Mouse (Mus musculus) MEL (cell line): ENCODE measurements around the gene 1110059E24Rik. TPM values are rescaled to one million over a fixed set of nuclear protein-coding genes. Genes with fewer than 3 reads are reported as not detected.

Experiments
- DNase-seq: peaks from one replicate; pipeline ENCODE4 v3.0.0; 2011; ENCODE audit warnings: low read depth, low spot score
- H3K27ac ChIP-seq: 2 replicates; pipeline ENCODE4 v1.5.1; 2012; ENCODE audit warnings: low read depth, mild to moderate bottlenecking, control low read depth, low read length, moderate library complexity; ENCODE audit not compliant: control insufficient read depth
- H3K27me3 ChIP-seq, 2 experiments: fragments of 150-350 bp in 1 of 2; sonication (generic) in 1 of 2; 2 replicates each; pipeline ENCODE4 v1.6.1; 2012; ENCODE audit warnings: low read length in 2 of 2, mild to moderate bottlenecking in 2 of 2, improper control_type of control experiment in 1 of 2, moderate library complexity in 1 of 2; ENCODE audit not compliant: insufficient read depth in 2 of 2, control insufficient read depth in 1 of 2
- H3K36me3 ChIP-seq, 2 experiments: 2 replicates each; pipeline ENCODE4 v1.6.1; 2012 to 2014; ENCODE audit warnings: low read length in 2 of 2, improper control_type of control experiment in 1 of 2, inconsistent platforms in 1 of 2, mild to moderate bottlenecking in 1 of 2; ENCODE audit not compliant: insufficient read depth in 2 of 2, control insufficient read depth in 1 of 2
- H3K4me1 ChIP-seq, 2 experiments: fragments of 150-350 bp in 1 of 2; sonication (generic) in 1 of 2; 2 replicates each; pipeline ENCODE4 v1.6.1; 2012; ENCODE audit warnings: low read length in 2 of 2, improper control_type of control experiment in 1 of 2, mild to moderate bottlenecking in 1 of 2; ENCODE audit not compliant: insufficient read depth in 2 of 2, control insufficient read depth in 1 of 2
- H3K4me3 ChIP-seq, 2 experiments: fragments of 150-350 bp in 1 of 2; sonication (generic) in 1 of 2; 2 replicates each; pipeline ENCODE4 v1.5.1; 2012; ENCODE audit warnings: low read depth in 2 of 2, low read length in 2 of 2, mild to moderate bottlenecking in 2 of 2, moderate library complexity in 2 of 2, control low read depth in 1 of 2, improper control_type of control experiment in 1 of 2; ENCODE audit not compliant: control insufficient read depth in 1 of 2, insufficient read depth in 1 of 2
- H3K79me2 ChIP-seq: 2 replicates; pipeline ENCODE4 v1.6.1; 2012; ENCODE audit warnings: mild to moderate bottlenecking, low read length, moderate library complexity; ENCODE audit not compliant: control insufficient read depth, poor library complexity, insufficient read depth
- H3K9ac ChIP-seq: 2 replicates; pipeline ENCODE4 v1.6.1; 2012; ENCODE audit warnings: low read depth, mild to moderate bottlenecking, control low read depth, low read length, moderate library complexity; ENCODE audit not compliant: control insufficient read depth, poor library complexity, severe bottlenecking
- H3K9me3 ChIP-seq: fragments of 150-350 bp; sonication (generic); replicated peaks from 2 replicates; pipeline ENCODE4 v1.6.1; 2012; ENCODE audit warnings: mild to moderate bottlenecking, low read length, improper control_type of control experiment, moderate library complexity; ENCODE audit not compliant: insufficient read depth
- BHLHE40 ChIP-seq: IDR thresholded peaks from 2 replicates; pipeline ENCODE4 v1.6.1; 2012; ENCODE audit warnings: low read depth, mild to moderate bottlenecking, inconsistent platforms, low read length, improper control_type of control experiment, borderline replicate concordance
- CHD1 ChIP-seq: IDR thresholded peaks from 2 replicates; pipeline ENCODE4 v1.6.1; 2012; ENCODE audit warnings: low read depth, mild to moderate bottlenecking, inconsistent platforms, low read length, improper control_type of control experiment
- CHD2 ChIP-seq: IDR thresholded peaks from 2 replicates; pipeline ENCODE4 v1.6.1; 2011; ENCODE audit warnings: low read length, improper control_type of control experiment
- CTCF ChIP-seq, 3 experiments: IDR thresholded peaks in 2 of 3; conservative IDR thresholded peaks in 1 of 3; 2 replicates each; pipeline ENCODE4 v1.5.1; 2011 to 2012; ENCODE audit warnings: low read length in 3 of 3, low read depth in 2 of 3, mild to moderate bottlenecking in 2 of 3, improper control_type of control experiment in 1 of 3, inconsistent platforms in 1 of 3, mixed read lengths in 1 of 3, moderate library complexity in 1 of 3; ENCODE audit not compliant: control insufficient read depth in 1 of 3, insufficient read depth in 1 of 3, poor library complexity in 1 of 3, severe bottlenecking in 1 of 3
- EP300 ChIP-seq, 2 experiments: IDR thresholded peaks; 2 replicates each; pipeline ENCODE4 v1.6.1; 2011; ENCODE audit warnings: improper control_type of control experiment in 2 of 2, low read length in 2 of 2, low read depth in 1 of 2, mild to moderate bottlenecking in 1 of 2
- ETS1 ChIP-seq: IDR thresholded peaks from 2 replicates; pipeline ENCODE4 v1.6.1; 2012; ENCODE audit warnings: low read depth, mild to moderate bottlenecking, inconsistent platforms, low read length, improper control_type of control experiment, moderate library complexity
- GABPA ChIP-seq: IDR thresholded peaks from 2 replicates; pipeline ENCODE4 v1.6.1; 2012; ENCODE audit warnings: low read depth, mild to moderate bottlenecking, inconsistent platforms, low read length, improper control_type of control experiment, moderate library complexity
- GATA1 ChIP-seq: IDR thresholded peaks from 2 replicates; pipeline ENCODE4 v1.6.1; 2011; ENCODE audit warnings: low read depth, low read length, improper control_type of control experiment
- HCFC1 ChIP-seq: IDR thresholded peaks from 2 replicates; pipeline ENCODE4 v1.6.1; 2012; ENCODE audit warnings: low read depth, mild to moderate bottlenecking, inconsistent platforms, low read length, improper control_type of control experiment, moderate library complexity
- JUND ChIP-seq: IDR thresholded peaks from 2 replicates; pipeline ENCODE4 v1.6.1; 2011; ENCODE audit warnings: low read depth, mild to moderate bottlenecking, improper control_type of control experiment, low read length
- MAX ChIP-seq: IDR thresholded peaks from 2 replicates; pipeline ENCODE4 v1.6.1; 2011; ENCODE audit warnings: low read length, improper control_type of control experiment
- MEF2A ChIP-seq: IDR thresholded peaks from 2 replicates; pipeline ENCODE4 v1.6.1; 2014; ENCODE audit warnings: low read depth, mild to moderate bottlenecking, inconsistent platforms, low read length, improper control_type of control experiment; ENCODE audit not compliant: poor library complexity, insufficient replicate concordance, severe bottlenecking; ENCODE audit errors: extremely low read depth
- MXI1 ChIP-seq: IDR thresholded peaks from 2 replicates; pipeline ENCODE4 v1.6.1; 2011; ENCODE audit warnings: mild to moderate bottlenecking, low read depth, low read length, improper control_type of control experiment
- MYB ChIP-seq: IDR thresholded peaks from 2 replicates; pipeline ENCODE4 v1.6.1; 2011; ENCODE audit warnings: mild to moderate bottlenecking, low read depth, low read length, improper control_type of control experiment
- MYC ChIP-seq: IDR thresholded peaks from 2 replicates; pipeline ENCODE4 v1.6.1; 2011; ENCODE audit warnings: low read depth, mild to moderate bottlenecking, low read length, improper control_type of control experiment, moderate library complexity
- NRF1 ChIP-seq: IDR thresholded peaks from 2 replicates; pipeline ENCODE4 v1.6.1; 2014; ENCODE audit warnings: low read depth, mild to moderate bottlenecking, inconsistent platforms, low read length, improper control_type of control experiment, moderate library complexity; ENCODE audit not compliant: poor library complexity, insufficient read depth, severe bottlenecking
- POLR2AphosphoS2 ChIP-seq: IDR thresholded peaks from 2 replicates; pipeline ENCODE4 v1.6.1; 2011; ENCODE audit warnings: low read length, improper control_type of control experiment
- RCOR1 ChIP-seq: IDR thresholded peaks from 2 replicates; pipeline ENCODE4 v1.6.1; 2012; ENCODE audit warnings: low read depth, mild to moderate bottlenecking, inconsistent platforms, low read length, improper control_type of control experiment
- SIN3A ChIP-seq: IDR thresholded peaks from 2 replicates; pipeline ENCODE4 v1.6.1; 2012; ENCODE audit warnings: low read length, improper control_type of control experiment, inconsistent platforms
- SMC3 ChIP-seq: IDR thresholded peaks from 2 replicates; pipeline ENCODE4 v1.6.1; 2011; ENCODE audit warnings: low read depth, low read length, improper control_type of control experiment
- TAL1 ChIP-seq: IDR thresholded peaks from 2 replicates; pipeline ENCODE4 v1.6.1; 2012; ENCODE audit warnings: mild to moderate bottlenecking, inconsistent platforms, low read length, moderate library complexity, mixed read lengths
- TCF12 ChIP-seq: IDR thresholded peaks from 2 replicates; pipeline ENCODE4 v1.6.1; 2014; ENCODE audit warnings: low read depth, mild to moderate bottlenecking, inconsistent platforms, low read length, improper control_type of control experiment, moderate library complexity
- UBTF ChIP-seq: IDR thresholded peaks from 2 replicates; pipeline ENCODE4 v1.6.1; 2012; ENCODE audit warnings: low read depth, mild to moderate bottlenecking, inconsistent platforms, low read length, improper control_type of control experiment, moderate library complexity, borderline replicate concordance; ENCODE audit not compliant: insufficient read depth
- USF1 ChIP-seq: IDR thresholded peaks from 2 replicates; pipeline ENCODE4 v1.6.1; 2014; ENCODE audit warnings: low read depth, mild to moderate bottlenecking, inconsistent platforms, low read length, improper control_type of control experiment, moderate library complexity
- ZC3H11A ChIP-seq: IDR thresholded peaks from 2 replicates; pipeline ENCODE4 v1.6.1; 2012; ENCODE audit warnings: low read depth, mild to moderate bottlenecking, inconsistent platforms, low read length, improper control_type of control experiment
- ZMIZ1 ChIP-seq: IDR thresholded peaks from 2 replicates; pipeline ENCODE4 v1.6.1; 2012; ENCODE audit warnings: low read depth, mild to moderate bottlenecking, inconsistent platforms, low read length, improper control_type of control experiment, moderate library complexity
- ZNF384 ChIP-seq: IDR thresholded peaks from 2 replicates; pipeline ENCODE4 v1.6.1; 2012; ENCODE audit warnings: low read depth, mild to moderate bottlenecking, inconsistent platforms, low read length, improper control_type of control experiment
- polyA plus RNA-seq, 2 experiments: library from polyadenylated mRNA; stranded (reverse) in 1 of 2; unstranded in 1 of 2; fragments of >175 nt in 1 of 2; fragments of >200 nt in 1 of 2; gene quantifications; 2 replicates each; pipeline versions ENCODE4 v1.2.1 to v1.2.4; 2012; ENCODE audit warnings: low replicate concordance in 2 of 2, low read depth in 1 of 2; ENCODE audit not compliant: insufficient read length in 2 of 2, insufficient read depth in 1 of 2, missing spikeins in 1 of 2
- total RNA-seq: library from RNA; depleted of rRNA; stranded (reverse); fragments of 300-350 nt; gene quantifications from 2 replicates; pipeline ENCODE4 v1.2.3, GENCODE M21; 2012

Gene 1110059E24Rik
- total and polyA plus RNA-seq, 3 experiments, result 17.2 to 20.0 TPM; not detected in 1

GRCm38 (mm10) chr19:21630656-21631331 is 22.0 kb downstream of the 1110059E24Rik start:
- no peaks in the 10 kb centered on the region for H3K79me2 ChIP-seq
- peak; percentile 77 for DNase-seq
- H3K9ac ChIP-seq, result no peak overlapping the region
- peaks cover 0 to 10% of the 10 kb centered on the region in 2 experiments; a peak in 2 of 4 replicates for H3K36me3 ChIP-seq
- no peaks in the 10 kb centered on the region for H3K27me3 ChIP-seq
- H3K9me3 ChIP-seq, result no peaks in the 10 kb centered on the region
- TF ChIP-seq CTCF (IDR thresholded peaks at IDR 0.05 in 2 of 3, conservative IDR thresholded peaks at IDR 0.05 in 1 of 3; ENCODE audit: control insufficient read depth in 1 of 3, insufficient read depth in 1 of 3, low read depth in 2 of 3, low read length in 3 of 3, poor library complexity in 1 of 3, severe bottlenecking in 1 of 3), result no peak
- no peak for TF ChIP-seq POLR2AphosphoS2
- TF ChIP-seq HCFC1, result 0 out of 2 replicates have a peak, but pooled peaks have one; percentile 25
- no peak for TF ChIP-seq MEF2A
- TF ChIP-seq JUND, result no peak
- TF ChIP-seq RCOR1, result peak; percentile 72
- TF ChIP-seq GATA1, result peak; percentile 65
- TF ChIP-seq ZC3H11A, result no peak
- TF ChIP-seq MYC, result peak; percentile 67; the same call in 1 of the 2 replicates
- TF ChIP-seq NRF1, result no peak
- TF ChIP-seq TAL1, result peak; percentile 17; the same call in 1 of the 2 replicates
- TF ChIP-seq ZNF384, result no peak
- TF ChIP-seq MXI1, result peak; percentile 67; the same call in 1 of the 2 replicates
- peak; percentile 66 for TF ChIP-seq TCF12
- TF ChIP-seq MAX, result peak; percentile 51
- peak; percentile 67 to 80; a peak in 3 of 4 replicates for TF ChIP-seq EP300 (IDR thresholded peaks at IDR 0.05; ENCODE audit: low read depth in 1 of 2, low read length in 2 of 2)
- TF ChIP-seq ETS1, result peak; percentile 65; the same call in 1 of the 2 replicates
- peak; percentile 61; the same call in 1 of the 2 replicates for TF ChIP-seq BHLHE40
- TF ChIP-seq SIN3A, result peak; percentile 46; the same call in 1 of the 2 replicates
- no peak overlapping the region for H3K4me3 ChIP-seq
- H3K4me1 ChIP-seq, result peaks cover 3 to 13% of the 10 kb centered on the region in 2 experiments
- no peak overlapping the region for H3K27ac ChIP-seq

- Histone ChIP-seq H3K27ac (no peak overlapping the region), H3K4me3 (no peak overlapping the region), H3K9ac (no peak overlapping the region), H3K27me3 (no peaks in the 10 kb centered on the region), H3K36me3 (peaks cover 0 to 10% of the 10 kb centered on the region in 2 experiments; a peak in 2 of 4 replicates), H3K79me2 (no peaks in the 10 kb centered on the region), H3K4me1 (peaks cover 3 to 13% of the 10 kb centered on the region in 2 experiments), H3K9me3 (no peaks in the 10 kb centered on the region)
- TF ChIP-seq CHD1 (no peak), ZMIZ1 (no peak), JUND (no peak), CTCF (IDR thresholded peaks at IDR 0.05 in 2 of 3, conservative IDR thresholded peaks at IDR 0.05 in 1 of 3; ENCODE audit: control insufficient read depth in 1 of 3, insufficient read depth in 1 of 3, low read depth in 2 of 3, low read length in 3 of 3, poor library complexity in 1 of 3, severe bottlenecking in 1 of 3) (no peak), CHD2 (no peak), MYC (no peak), MYB (no peak), UBTF (no peak), GABPA (no peak), GATA1 (no peak), SMC3 (no peak), ETS1 (no peak), USF1 (no peak), RCOR1 (no peak)
- no peak for DNase-seq
Measured at GRCm38 (mm10) chr19:21629501-21629900, 23.3 kb downstream of the 1110059E24Rik start.
